Mouse (Mus musculus): ENCODE data around the gene Sigmar1. TPM values are rescaled to one million over a fixed set of nuclear protein-coding genes. Genes with fewer than 3 reads are reported as not detected.
"Not testable (repeated sequence)": the region's sequence is repeated elsewhere in the genome, so short reads cannot be mapped to it uniquely, and the experiment has no call there.

Gene Sigmar1
- total RNA-seq, 2 experiments from 2014 or later: 60.0 to 66.5 TPM

GRCm38 (mm10) chr4:41690014-41690413 lies 65.9 kb downstream of the Sigmar1 start:
- DNase-seq (ENCODE audit: low spot score in 2 of 2); intact Hi-C loops (cut with DNase I): not testable (repeated sequence)

DNA sequence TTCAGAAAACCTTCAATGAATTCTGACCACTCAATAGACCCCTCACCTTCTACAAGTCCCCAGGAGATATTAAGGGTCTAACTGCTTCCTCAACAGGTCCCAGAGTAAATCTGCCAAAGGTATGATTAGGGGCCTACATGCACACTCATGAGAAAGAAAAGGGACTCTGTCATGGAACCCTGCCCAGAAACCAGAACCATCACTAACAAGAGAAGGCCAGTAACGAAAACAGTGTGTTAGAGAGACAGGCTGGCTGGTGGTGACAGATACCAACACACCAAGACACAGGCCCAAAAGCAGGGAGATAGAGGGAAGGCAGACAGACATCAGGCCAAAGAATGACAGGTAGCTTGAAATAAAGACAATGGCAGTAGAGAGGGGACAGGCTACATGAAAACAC lies 67.4 kb downstream of the Sigmar1 start:
- intact Hi-C loops (cut with DNase I); DNase-seq (ENCODE audit: low spot score in 2 of 2): not testable (repeated sequence)

Other genes with a start within 250 kb of the Sigmar1 start
- 1 to 10 TPM; 3.9 to 5.8 TPM for gene 1110017D15Rik, start 238.8 kb downstream of the Sigmar1 start, total RNA-seq (2021)
- 100 to 1,000 TPM; 203 to 209 TPM for gene Fam219a, start 186.6 kb downstream of the Sigmar1 start, total RNA-seq (2021)
- 1 to 10 TPM; 7.2 to 8.0 TPM for gene Dnaic1, start 186.4 kb downstream of the Sigmar1 start, total RNA-seq (2021)
- 10 to 100 TPM; 54.4 to 63.0 TPM for gene Enho, start 115.8 kb downstream of the Sigmar1 start, total RNA-seq (2021)
- 100 to 1,000 TPM in 1 of 2 experiments, 10 to 100 TPM in 1; 98.9 to 109 TPM for gene Cntfr, start 59.1 kb downstream of the Sigmar1 start, total RNA-seq (2021)
- gene Il11ra1, start 56.2 kb downstream of the Sigmar1 start, total RNA-seq (2021): 10 to 100 TPM; 35.8 to 43.8 TPM
- 10 to 100 TPM; 26.8 to 31.3 TPM for gene Rpp25l, start 42.6 kb downstream of the Sigmar1 start, total RNA-seq (2021)
- gene Dctn3, start 33.0 kb downstream of the Sigmar1 start, total RNA-seq (2021): 100 to 1,000 TPM; 174 to 191 TPM
- gene Arid3c, start 25.0 kb downstream of the Sigmar1 start, total RNA-seq (2021): under 1 TPM in 1 of 2 experiments, not detected in 1; 0.43 TPM
- 100 to 1,000 TPM in 1 of 2 experiments, 10 to 100 TPM in 1; 93.2 to 103 TPM for gene Galt, start 929 bp downstream of the Sigmar1 start, total RNA-seq (2021)
- gene Ccl27a, start 18.1 kb upstream of the Sigmar1 start, total RNA-seq (2021): 100 to 1,000 TPM; 261 to 267 TPM
- gene Gm21541, start 147.5 kb upstream of the Sigmar1 start, total RNA-seq (2021): not detected
- 10 to 100 TPM; 48.2 to 53.7 TPM for gene Gm20878, start 185.4 kb upstream of the Sigmar1 start, total RNA-seq (2021)
- 1 to 10 TPM; 4.7 to 5.0 TPM for gene Fam205a4, start 209.9 kb upstream of the Sigmar1 start, total RNA-seq (2021)